Mouse (Mus musculus): Measurements from ENCODE around the gene Hivep2. TPM values are rescaled to one million over a fixed set of nuclear protein-coding genes. Genes with fewer than 3 reads are reported as not detected.

Gene Hivep2
- total RNA-seq, 2 experiments from 2014 or later, result 277 to 292 TPM

DNA sequence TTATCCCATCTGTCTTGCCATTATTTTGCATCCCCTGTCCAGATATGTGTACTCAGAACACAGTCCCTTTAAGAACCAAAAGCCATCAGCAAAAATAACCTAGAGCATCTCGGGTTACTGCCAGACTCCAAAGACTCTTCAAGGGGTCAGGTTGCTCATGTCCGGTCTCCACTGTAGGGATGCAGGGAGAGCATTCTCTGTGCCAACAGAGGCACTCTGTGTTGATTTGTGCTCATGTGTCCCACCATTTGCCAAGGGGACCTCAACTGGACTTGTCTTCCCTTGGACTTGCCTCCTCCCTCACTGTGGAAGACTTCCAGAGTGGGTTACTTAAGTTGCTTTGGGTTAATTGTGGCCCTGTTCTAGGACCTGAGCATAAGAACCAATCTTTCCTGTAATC lies 43.8 kb downstream of the Hivep2 start:
- DNase-seq (ENCODE audit: extremely low spot score in 1 of 2, low spot score in 2 of 2), result no peak
- intact Hi-C loops (cut with DNase I), result no loop called here

DNA sequence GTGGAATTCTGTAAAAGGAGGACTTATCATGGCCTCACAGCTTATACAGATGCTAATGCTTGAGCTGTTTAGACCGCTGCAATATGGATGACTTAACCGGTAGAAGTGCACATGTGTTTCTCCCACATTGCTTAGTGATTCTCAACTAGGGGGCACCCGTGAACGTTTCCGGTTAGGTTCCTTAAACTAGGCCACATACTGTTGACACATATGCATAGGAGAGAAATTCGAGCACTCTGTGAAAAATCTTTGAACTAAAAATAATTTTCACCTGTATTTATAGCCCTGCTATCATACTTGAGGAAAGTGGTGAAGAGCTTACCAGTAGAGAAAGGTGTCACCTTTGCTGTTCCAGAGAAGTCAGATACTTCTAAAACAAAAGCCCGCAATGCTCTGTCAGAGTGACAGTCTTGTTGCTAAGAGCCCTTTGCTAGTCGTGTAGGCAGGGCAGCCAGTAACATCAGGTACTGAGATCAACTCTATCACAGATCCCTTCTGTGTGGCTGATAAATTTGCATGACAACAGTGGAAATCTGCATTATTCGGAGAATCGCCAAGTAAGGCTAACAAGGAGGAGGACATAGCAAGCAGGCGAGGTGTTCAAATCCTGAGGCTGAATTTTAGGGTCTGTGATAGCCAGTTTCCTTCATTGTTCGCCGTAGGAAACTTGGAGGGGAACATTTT lies 50.6 kb downstream of the Hivep2 start:
- intact Hi-C loops (cut with DNase I), result no loop called here
- no peak for DNase-seq (ENCODE audit: extremely low spot score in 1 of 2, low spot score in 2 of 2)

DNA sequence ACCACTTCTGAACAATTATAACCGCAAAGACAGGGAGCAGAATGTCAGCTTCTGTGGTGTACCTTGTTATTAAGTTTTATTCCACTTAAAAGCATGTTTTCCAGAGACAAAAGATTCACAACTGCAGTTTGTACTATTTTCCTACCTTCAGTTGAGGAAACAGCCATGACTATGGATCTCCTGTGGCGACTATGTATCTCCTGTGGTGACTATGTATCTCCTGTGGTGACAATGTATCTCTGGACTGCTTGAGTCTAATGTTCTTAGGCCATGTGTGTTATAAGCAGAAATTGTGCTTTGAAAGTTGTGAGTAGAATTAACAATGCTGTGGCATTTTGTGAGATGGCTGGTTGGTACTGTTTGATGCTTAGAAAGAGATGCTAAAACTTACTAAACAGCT lies 51.5 kb downstream of the Hivep2 start:
- DNase-seq (ENCODE audit: extremely low spot score in 1 of 2, low spot score in 2 of 2), result no peak
- intact Hi-C loops (cut with DNase I), result no loop called here

DNA sequence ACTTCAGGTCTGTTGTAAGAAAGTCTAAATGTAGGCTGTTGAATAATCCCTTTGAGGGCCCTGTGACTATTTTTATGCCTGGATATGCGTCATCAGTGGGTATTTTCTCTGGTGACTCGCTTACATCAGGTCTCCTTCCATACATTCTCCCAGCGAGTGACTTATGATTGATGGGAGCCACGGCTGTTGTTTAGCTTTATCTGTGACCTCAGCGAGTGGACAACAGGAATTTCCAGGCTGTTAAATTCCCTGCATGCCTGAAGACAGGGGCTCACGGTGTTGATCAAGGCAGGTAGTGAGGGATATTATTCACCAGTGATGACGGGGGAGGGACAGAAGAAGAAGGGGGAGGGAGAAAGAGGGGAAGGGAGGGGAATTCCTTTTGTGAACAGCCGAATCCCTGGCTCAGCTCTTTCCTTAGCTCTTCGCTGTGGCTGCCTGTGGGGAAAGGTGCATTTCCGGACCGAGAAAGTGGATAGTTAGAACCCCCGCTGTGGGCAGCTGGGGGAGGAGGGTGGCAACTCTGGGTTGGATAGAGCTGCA lies 52.0 kb downstream of the Hivep2 start:
- intact Hi-C loops (cut with DNase I), result no loop called here
- peak; percentile 31 to 37 for DNase-seq (ENCODE audit: extremely low spot score in 1 of 2, low spot score in 2 of 2)

DNA sequence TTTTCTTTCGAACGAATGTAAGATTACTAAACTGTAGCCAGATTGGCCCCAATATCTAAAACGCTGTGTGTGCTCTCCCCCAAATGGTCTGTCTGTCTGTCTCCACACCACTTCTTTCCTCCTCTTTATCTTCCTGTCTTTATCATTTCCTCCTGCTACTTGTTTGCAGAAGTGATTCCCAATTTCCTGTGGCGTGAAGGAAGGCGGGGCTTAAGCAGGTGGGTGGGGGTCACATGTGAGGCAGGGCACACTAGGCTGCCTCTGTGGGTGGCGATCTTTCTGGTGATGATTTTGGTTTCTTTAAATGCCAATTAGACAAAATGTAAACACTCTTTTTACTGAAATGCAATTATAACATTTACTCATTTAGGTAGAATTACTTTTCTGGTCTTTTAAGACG lies 52.8 kb downstream of the Hivep2 start:
- intact Hi-C loops (cut with DNase I), result no loop called here
- DNase-seq (ENCODE audit: extremely low spot score in 1 of 2, low spot score in 2 of 2), result no peak

DNA sequence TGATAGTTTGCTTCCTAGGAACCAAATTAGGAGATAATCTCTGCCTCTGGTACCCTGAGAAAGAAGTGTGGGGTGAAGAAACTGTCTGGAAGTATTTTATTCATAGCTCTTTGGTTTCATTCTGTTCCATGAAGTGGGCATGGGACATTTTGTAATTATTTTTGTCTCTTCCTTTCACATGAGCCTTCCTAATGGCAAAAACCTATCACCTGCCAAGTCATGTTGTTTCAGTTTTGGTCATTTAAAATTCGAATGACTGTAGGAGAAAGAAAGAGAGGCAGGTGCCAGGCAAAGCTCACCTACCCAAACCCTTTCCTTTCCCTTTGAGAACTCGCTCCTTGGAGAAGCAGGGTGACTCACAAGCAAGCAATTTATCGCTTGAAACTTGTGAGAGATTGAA lies 53.3 kb downstream of the Hivep2 start:
- intact Hi-C loops (cut with DNase I), result no loop called here
- DNase-seq (ENCODE audit: extremely low spot score in 1 of 2, low spot score in 2 of 2), result no peak

DNA sequence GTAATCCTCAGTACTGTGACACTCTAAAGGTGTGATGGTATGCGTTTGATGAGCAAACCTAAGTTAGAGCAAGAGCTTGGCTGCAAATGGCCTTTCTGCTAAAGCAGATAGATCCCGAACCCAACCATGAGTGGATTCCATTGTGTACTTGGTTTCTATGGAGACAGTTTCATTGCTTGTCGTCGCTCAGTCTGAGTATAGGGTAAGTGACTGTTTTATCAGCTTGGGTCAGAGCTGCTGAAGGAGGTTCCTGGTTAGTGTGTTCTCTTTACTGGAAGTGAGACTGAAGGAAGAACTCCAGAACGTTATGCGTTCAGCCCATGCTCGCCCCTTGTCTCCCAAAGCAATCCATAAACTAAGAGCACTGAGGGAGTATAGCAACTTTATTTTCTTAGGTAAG lies 54.4 kb downstream of the Hivep2 start:
- intact Hi-C loops (cut with DNase I), result no loop called here
- no peak for DNase-seq (ENCODE audit: extremely low spot score in 1 of 2, low spot score in 2 of 2)

DNA sequence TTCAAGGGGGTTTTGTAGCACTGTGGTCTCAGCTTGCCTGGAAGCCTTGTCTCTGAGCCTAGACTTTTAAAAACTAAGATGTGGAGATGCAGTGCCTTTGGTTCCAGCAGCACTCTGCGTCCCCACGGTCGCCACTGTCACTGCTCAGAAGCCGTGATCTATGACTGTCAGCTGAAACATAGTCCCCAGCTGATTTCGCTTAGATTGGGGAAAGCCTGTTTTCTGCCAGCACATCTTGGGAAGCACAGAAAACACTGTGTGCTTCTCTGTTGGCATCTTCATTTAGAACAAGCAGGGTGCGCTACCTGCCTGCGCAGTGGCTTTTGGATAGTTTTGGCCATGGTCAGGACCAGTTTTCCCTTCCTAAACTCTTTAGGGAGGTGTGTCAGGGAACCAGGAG lies 59.1 kb downstream of the Hivep2 start:
- no peak for DNase-seq (ENCODE audit: extremely low spot score in 1 of 2, low spot score in 2 of 2)
- intact Hi-C loops (cut with DNase I), result no loop called here

DNA sequence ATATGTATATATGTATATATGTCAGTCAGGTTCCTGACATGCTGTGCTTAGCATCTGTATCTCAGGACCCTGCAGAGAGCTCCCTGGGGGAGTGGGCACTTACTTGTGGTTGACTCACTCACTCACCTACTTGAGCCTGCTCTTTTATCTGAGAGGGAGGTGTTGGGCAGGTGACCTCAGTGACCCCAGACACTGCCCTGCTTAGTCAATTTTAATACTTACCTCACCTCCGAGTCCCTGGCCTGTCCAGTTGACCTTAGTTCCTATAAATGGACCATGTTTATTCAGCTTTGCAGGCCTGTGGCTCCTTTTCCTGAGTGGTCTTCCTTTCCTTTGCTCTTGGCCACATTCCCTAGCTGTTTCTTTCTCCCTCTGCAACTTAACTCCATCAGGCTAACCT lies 61.9 kb downstream of the Hivep2 start:
- DNase-seq (ENCODE audit: extremely low spot score in 1 of 2, low spot score in 2 of 2), result no peak
- intact Hi-C loops (cut with DNase I), result no loop called here

DNA sequence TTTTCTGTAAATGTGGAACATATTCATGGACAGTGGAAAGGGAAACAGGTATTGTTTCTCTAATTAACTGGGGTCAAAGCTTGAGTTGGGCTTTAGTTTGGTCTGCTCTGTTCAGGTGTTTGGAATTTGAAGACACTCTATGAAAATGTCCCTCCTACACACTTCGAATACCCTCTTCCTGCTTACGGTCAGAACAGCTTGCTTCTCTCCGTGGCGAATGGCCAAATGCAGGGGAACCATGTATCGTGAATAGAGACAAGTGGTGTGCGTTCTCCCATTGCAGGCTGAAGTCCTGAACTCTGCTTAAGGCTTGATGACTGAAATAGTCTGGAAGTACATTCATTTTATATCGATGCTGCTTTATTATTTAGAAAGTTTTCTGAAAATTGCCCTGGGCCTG lies 63.1 kb downstream of the Hivep2 start:
- no peak for DNase-seq (ENCODE audit: extremely low spot score in 1 of 2, low spot score in 2 of 2)
- intact Hi-C loops (cut with DNase I), result no loop called here

DNA sequence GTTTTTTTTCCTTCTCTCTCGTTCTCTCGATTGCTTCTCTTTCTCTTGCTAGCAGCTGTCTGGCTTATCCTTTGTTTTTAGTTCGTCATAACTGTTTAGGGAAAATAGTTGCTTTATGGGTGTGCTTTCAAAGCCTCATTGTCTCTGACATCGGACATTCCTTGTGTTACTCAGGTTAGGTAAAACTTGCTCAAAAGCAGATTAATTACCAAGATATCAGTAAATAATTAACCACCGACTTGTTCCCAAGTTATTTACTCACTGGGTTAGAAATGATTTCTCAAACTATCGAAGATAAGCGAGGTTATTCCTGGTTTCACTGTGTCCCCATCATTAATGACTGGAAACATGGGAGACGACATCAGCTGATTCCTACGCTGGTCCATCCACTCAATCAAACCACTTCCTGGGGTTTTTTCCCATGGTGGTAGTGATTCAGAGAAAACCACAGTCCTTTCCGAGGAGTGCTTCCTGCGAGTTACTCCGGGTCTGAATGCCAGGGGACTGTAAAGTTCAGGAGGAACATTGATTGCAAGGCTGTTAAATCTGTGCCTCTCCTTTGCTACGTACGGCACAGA lies 64.7 kb downstream of the Hivep2 start:
- intact Hi-C loops (cut with DNase I), result no loop called here
- DNase-seq (ENCODE audit: extremely low spot score in 1 of 2, low spot score in 2 of 2), result no peak

DNA sequence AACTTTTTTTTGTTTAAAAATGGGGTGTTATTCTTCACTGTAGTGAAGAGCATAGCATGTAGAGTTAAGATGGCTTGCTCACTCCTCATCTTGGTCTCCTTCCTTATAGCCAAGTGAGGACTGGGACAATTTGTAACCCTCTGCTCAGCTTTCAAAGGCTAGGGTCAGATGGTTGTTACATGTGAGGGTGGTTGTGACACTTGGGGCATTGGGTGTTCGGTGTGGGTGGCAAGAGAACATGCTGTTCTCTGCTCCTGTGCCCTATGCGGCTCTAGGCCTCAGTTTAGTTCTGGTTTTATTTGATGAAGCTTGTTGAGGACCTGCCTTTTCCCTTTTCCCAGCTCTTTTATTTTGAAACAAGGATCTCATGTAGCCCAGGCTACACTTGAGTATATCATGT lies 66.7 kb downstream of the Hivep2 start:
- DNase-seq (ENCODE audit: extremely low spot score in 1 of 2, low spot score in 2 of 2), result no peak
- intact Hi-C loops (cut with DNase I), result no loop called here

DNA sequence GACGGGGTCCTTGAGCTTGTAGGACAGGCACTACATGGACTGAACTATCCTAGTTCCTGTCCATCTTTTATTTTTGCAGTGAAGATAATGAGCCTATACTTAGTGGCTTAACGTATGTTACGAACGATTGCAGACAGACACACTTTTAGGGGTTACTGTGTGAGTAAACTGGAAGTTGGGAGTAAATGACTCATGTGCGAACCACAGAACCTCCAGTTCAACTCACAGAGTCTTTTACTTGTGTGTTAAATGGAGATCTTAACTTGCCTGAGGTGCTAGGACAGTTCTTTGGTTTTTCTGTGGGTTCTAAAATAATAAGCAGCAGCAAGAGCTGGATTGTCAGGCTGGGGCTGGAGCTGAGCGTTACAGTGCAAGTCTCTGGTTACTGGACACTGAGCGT lies 68.2 kb downstream of the Hivep2 start:
- DNase-seq (ENCODE audit: extremely low spot score in 1 of 2, low spot score in 2 of 2), result no peak
- intact Hi-C loops (cut with DNase I), result no loop called here

DNA sequence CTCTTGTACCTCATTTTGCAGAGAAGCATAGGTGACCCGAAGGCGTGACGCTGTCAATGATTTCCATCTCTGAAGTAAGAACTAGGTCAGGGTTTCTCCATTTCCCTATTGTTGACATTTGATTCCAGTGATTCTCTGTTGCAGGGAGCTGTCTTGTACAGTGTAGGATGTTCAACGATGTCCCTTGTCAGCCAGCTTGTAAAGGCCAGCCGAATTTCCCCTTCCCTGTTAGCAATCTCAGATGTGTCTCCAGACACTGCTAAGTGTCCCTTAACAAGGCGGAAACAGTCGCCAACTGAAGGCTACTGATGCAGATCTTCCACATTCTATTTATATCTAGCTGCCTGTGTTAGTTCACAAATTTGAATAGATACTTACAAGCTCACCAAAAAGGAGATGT lies 68.9 kb downstream of the Hivep2 start:
- intact Hi-C loops (cut with DNase I), result no loop called here
- no peak for DNase-seq (ENCODE audit: extremely low spot score in 1 of 2, low spot score in 2 of 2)

DNA sequence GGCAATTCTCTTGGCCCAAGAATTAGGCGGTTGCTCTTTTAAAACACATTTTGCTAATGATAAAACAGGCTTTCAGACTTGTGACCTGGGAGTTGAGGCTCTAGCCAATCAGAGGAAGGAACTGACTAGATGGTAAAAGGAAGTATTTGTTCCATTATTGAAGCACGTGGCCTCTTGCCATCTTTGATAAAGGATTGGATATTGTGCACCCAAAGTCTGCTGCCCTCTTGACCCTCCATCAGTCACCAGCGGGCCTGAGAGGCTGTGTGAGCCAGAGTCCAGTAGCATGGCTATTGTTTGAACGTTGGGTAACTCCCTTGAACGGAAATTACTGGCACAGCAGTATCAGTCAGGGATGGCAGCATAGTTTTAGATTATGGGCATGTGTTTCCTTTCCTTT lies 69.7 kb downstream of the Hivep2 start:
- DNase-seq (ENCODE audit: extremely low spot score in 1 of 2, low spot score in 2 of 2), result no peak
- intact Hi-C loops (cut with DNase I), result no loop called here

DNA sequence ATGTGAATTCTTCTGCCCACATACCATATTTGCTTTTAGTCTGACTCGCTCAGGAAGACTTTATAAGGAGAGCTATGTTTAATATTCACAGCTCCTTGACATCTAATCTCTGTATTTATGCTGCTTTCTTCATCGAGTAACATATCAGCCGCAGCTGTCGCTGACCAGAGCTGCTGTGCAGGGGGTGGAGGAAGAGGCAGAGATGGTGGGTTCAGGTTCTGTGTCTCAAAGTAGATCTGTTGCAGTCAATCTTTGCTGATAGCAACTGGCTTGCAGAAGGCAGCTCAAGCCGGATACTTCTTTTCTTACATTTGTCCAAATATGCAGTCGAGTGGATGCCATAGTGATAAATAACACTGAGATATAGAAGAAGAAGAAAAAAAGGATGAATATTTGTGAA lies 70.6 kb downstream of the Hivep2 start:
- intact Hi-C loops (cut with DNase I), result no loop called here

DNA sequence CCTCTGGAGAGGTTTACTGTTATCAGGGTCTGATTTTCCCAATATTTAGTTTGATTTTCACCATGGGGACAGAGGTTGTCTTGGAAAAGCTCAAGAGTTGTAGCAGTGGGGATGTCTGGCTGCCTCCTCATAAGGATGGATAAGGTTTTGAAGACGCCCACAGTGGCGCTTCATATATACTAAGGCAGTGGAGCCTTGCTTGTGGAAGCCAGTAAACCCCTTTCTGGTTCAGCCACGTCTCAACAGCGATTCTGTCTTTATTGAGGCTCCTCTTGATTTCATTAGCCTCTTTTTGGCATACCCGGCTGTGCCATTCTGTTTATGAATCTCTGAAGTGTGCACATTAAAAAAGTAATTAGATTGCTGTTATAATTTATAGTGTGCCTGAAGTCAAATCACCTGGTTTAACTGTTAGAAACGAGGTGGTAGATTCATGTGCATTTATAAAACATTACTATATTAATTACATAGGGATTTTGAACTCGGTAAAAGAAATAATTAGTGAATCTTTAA lies 72.2 kb downstream of the Hivep2 start:
- intact Hi-C loops (cut with DNase I), result no loop called here

More for the DNA sequence above, 70.6 kb downstream of the Hivep2 start:
- no peak for DNase-seq (ENCODE audit: extremely low spot score in 1 of 2, low spot score in 2 of 2)

DNA sequence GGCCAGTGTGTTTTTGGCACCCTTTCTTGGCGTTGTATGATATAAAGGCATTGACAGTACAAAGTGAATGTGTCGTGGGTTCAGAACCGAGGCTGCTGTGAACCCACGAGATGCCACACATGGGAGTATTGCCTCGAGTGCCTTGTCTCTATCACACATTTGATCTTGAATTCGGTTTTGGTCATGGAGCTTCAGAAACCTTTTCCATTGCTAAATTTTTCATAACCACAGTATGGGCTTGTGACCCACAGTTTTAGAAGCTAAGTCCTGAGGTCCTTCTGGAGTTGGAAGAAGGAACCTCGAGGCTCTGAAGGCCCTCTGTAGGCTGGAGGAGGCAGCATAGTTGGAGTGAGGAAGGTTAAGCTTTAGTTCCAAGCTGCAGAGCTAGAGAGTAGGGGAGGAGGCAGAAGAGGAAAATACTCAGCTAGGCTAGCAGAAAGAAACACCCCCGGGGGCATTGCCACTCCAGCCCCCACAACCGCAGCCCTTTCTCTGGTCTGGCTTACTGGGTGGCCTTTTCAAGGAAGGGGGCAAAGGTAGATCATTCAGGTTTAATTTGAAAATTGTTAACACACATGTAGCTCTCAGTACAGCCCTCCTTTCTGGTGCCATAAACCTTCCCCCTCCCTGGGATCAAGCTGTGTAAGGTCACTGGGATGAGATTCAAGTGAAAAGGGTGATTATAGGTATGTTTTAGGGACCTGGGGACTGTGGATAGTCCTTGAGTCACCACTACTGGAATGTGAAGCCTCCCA lies 75.0 kb downstream of the Hivep2 start:
- no peak for DNase-seq (ENCODE audit: extremely low spot score in 1 of 2, low spot score in 2 of 2)
- intact Hi-C loops (cut with DNase I), result no loop called here

More for the DNA sequence above, 72.2 kb downstream of the Hivep2 start:
- DNase-seq (ENCODE audit: extremely low spot score in 1 of 2, low spot score in 2 of 2), result no peak

DNA sequence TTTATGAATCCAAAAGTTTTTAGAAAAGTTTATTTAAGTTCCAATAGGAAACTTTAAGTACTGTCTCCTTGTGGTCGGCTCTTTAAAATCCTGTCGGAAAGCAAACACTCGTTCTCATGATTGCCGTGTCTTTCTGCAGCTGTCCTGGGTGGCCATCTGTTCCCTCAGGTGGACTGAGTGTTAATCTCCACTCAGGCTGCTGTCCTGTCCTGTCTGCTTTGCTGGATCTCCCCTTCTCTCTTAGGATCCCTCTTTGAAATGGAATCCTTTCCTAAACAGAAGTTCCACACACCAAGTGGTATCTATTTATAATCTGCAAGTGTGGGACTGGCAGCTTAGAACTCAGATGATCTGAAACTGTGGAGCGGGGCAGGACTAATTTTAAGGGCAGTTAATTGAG lies 75.7 kb downstream of the Hivep2 start:
- DNase-seq (ENCODE audit: extremely low spot score in 1 of 2, low spot score in 2 of 2), result no peak
- intact Hi-C loops (cut with DNase I), result no loop called here
